Mouse (Mus musculus): ENCODE measurements at regions not wholly inside any gene's neighbourhood (a gene's known extent, or its start where the extent isn't known, plus 50 kb on each side); places are given as distances from the start of the nearest gene placed in this dataset.
A peak's percentile ranks its signal among the peaks of the same experiment; 100 is the strongest.

GRCm38 (mm10) chr8:88451658-88452500 is 69.3 kb upstream of the Nkd1 start:
- Histone ChIP-seq H3K27ac (replicated peaks) (no peak overlapping the region), H3K9me3 (no peaks in the 10 kb centered on the region), H3K4me3 (no peak overlapping the region), H3K4me2 (peak overlapping the region; percentile 34), H3K36me3 (no peaks in the 10 kb centered on the region), H3K4me1 (replicated peaks) (peaks cover 71% of the 10 kb centered on the region), H3K9ac (no peak overlapping the region), H3K27me3 (peaks cover 23% of the 10 kb centered on the region)
- ATAC-seq (ENCODE audit: low FRiP score, low read depth), result no peak
- WGBS, result 22% methylated on average over 17 of the region's 17 CpGs

DNA sequence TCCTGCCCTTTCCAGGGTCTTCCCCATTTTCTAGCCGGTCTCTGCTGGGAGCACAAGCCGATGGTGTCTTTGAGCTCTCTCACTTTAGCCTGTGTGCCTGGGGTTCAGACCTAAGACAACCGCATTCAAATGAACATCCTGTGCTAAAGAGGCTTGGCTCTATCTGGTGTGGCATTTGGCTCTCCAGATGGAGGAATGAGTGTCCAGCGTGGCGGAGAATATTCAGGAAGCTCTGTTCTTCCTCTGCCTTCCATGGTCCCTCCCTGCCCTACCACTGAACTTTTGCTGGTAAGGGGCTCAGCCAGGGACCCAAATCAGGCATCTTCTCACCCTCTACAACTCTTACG is 68.7 kb upstream of the Nkd1 start:
- Histone ChIP-seq H3K4me1 (replicated peaks) (peaks cover 65% of the 10 kb centered on the region), H3K27me3 (peaks cover 23% of the 10 kb centered on the region), H3K9me3 (no peaks in the 10 kb centered on the region), H3K36me3 (no peaks in the 10 kb centered on the region), H3K4me3 (no peak overlapping the region), H3K4me2 (no peak overlapping the region), H3K9ac (no peak overlapping the region), H3K27ac (replicated peaks) (no peak overlapping the region)
- ATAC-seq (ENCODE audit: low FRiP score, low read depth), result no peak
- 75% methylated on average over 6 of the region's 6 CpGs for WGBS

- Histone ChIP-seq H3K4me2 (peak overlapping the region; percentile 87), H3K9ac (peak overlapping the region; percentile 63), H3K4me1 (replicated peaks) (peaks cover 53% of the 10 kb centered on the region), H3K27me3 (peaks cover 23% of the 10 kb centered on the region), H3K36me3 (no peaks in the 10 kb centered on the region), H3K27ac (replicated peaks) (peak overlapping the region; percentile 77), H3K4me3 (peak overlapping the region; percentile 53), H3K9me3 (no peaks in the 10 kb centered on the region)
- ATAC-seq (ENCODE audit: low FRiP score, low read depth), result peak; percentile 84
- WGBS, result under 1% methylated on average over 70 of the region's 75 CpGs
Measured at GRCm38 (mm10) chr8:88454048-88454696, 67.0 kb upstream of the Nkd1 start.

DNA sequence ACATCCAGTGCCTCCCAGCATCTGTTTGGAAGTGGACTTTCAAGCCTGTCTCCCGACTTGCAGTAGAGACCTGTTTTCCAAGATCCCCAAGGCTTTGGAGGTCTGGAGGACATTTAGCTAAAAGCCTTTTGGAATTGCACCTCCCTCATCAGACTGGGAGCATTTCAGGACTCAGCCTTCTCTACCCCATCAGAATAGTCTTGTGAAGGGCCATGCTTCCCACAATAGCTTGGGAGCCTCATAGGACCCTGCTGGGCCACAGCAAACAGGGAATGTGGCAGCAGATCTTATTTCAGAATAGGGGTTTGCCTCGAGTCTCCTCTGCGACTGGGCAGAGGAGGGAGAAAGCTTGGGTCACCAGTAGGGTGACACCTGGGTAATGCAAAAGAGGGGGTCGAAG is 66.2 kb upstream of the Nkd1 start:
- Histone ChIP-seq H3K4me2 (peak overlapping the region; percentile 87), H3K9me3 (no peaks in the 10 kb centered on the region), H3K27me3 (peaks cover 23% of the 10 kb centered on the region), H3K27ac (replicated peaks) (peak overlapping the region; percentile 77), H3K36me3 (no peaks in the 10 kb centered on the region), H3K9ac (no peak overlapping the region), H3K4me1 (replicated peaks) (peaks cover 45% of the 10 kb centered on the region), H3K4me3 (peak overlapping the region; percentile 19; the same call in 1 of the 2 replicates)
- no peak; the same call in 1 of the 2 replicates for ATAC-seq (ENCODE audit: low FRiP score, low read depth)
- WGBS, result 5% methylated on average over 4 of the region's 4 CpGs

- peaks cover 21% of the 10 kb centered on the region for H3K27me3 ChIP-seq
- H3K27ac ChIP-seq (replicated peaks), result peak overlapping the region; percentile 77
- ATAC-seq (ENCODE audit: low FRiP score, low read depth), result no peak
- peak overlapping the region; percentile 19 for H3K4me3 ChIP-seq
- peak overlapping the region; percentile 10; the same call in 1 of the 2 replicates for H3K9ac ChIP-seq
- no peaks in the 10 kb centered on the region for H3K36me3 ChIP-seq
- H3K4me2 ChIP-seq, result peak overlapping the region; percentile 87
- no peaks in the 10 kb centered on the region for H3K9me3 ChIP-seq
- 7% methylated on average over 28 of the region's 28 CpGs for WGBS
- peaks cover 40% of the 10 kb centered on the region for H3K4me1 ChIP-seq (replicated peaks)
Measured at GRCm38 (mm10) chr8:88455434-88456020, 65.6 kb upstream of the Nkd1 start.

DNA sequence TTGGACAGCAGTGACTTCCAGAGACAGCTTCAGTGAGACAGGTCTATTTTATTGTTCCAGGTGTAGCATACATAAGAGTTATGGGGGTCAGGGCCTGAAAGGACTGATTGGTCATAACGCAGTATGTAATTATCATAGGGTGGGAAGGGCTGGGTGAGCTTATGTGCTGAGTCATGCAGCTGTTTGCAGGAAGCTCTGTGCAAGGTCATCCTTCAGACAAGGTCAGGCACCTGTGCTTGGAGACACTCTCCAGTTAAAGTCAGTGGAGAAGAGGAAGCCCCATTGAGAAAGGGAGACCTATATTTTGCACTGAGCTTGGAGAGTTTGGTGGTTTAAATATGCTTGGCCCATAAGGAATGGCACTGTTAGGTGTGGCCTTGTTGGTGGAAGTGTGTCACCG is 62.0 kb upstream of the Nkd1 start:
- WGBS, result 98% methylated on average over 2 of the region's 2 CpGs
- no peak overlapping the region for H3K27ac ChIP-seq (replicated peaks)
- H3K9me3 ChIP-seq, result no peaks in the 10 kb centered on the region

DNA sequence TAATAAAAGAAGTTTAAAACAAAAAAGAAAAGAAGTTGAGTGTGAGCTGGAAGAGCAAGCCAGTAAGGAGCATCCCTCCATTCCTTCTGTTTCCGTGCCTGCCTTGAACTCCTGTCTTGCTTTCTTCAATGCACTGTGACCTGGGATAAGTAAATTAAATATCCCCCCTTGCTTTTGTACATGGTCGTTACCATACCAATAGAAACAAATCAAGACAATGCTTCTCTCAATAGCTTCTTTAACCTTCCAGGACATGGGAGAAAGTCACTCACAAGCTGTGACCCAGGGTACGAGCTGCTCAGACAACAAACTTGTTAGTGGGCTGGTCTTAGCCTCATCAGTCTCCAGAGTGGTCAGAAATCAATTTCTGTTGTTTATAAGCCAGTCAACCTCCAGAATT is 53.4 kb upstream of the Nkd1 start:
- Histone ChIP-seq H3K9ac (no peak overlapping the region), H3K27ac (replicated peaks) (no peak overlapping the region), H3K9me3 (no peaks in the 10 kb centered on the region), H3K36me3 (no peaks in the 10 kb centered on the region), H3K4me2 (no peak overlapping the region), H3K27me3 (no peaks in the 10 kb centered on the region), H3K4me1 (replicated peaks) (no peaks in the 10 kb centered on the region), H3K4me3 (no peak overlapping the region)
- 73% methylated on average over 3 of the region's 3 CpGs for WGBS
- ATAC-seq (ENCODE audit: low FRiP score, low read depth), result no peak

More for the DNA sequence above, 62.0 kb upstream of the Nkd1 start:
- ATAC-seq (ENCODE audit: low FRiP score, low read depth), result no peak
- no peaks in the 10 kb centered on the region for H3K36me3 ChIP-seq
- H3K4me1 ChIP-seq (replicated peaks), result peaks cover 16% of the 10 kb centered on the region
- H3K4me3 ChIP-seq, result no peak overlapping the region
- peaks cover 5% of the 10 kb centered on the region; the same call in 1 of the 2 replicates for H3K27me3 ChIP-seq
- no peak overlapping the region for H3K9ac ChIP-seq
- H3K4me2 ChIP-seq, result no peak overlapping the region

GRCm38 (mm10) chr8:88470931-88471455 is 50.2 kb upstream of the Nkd1 start:
- WGBS, result 46% methylated on average over 8 of the region's 8 CpGs
- Histone ChIP-seq H3K27ac (replicated peaks) (no peak overlapping the region), H3K27me3 (no peaks in the 10 kb centered on the region), H3K9ac (no peak overlapping the region), H3K4me3 (no peak overlapping the region), H3K4me2 (no peak overlapping the region), H3K36me3 (no peaks in the 10 kb centered on the region), H3K9me3 (no peaks in the 10 kb centered on the region), H3K4me1 (replicated peaks) (no peaks in the 10 kb centered on the region)
- no peak for ATAC-seq (ENCODE audit: low FRiP score, low read depth)

All from hindbrain, embryonic 15.5 days (tissue).